Mouse (Mus musculus): ENCODE measurements at regions not wholly inside any gene's neighbourhood (a gene's known extent, or its start where the extent isn't known, plus 50 kb on each side); places are given as distances from the start of the nearest gene placed in this dataset.

GRCm38 (mm10) chr4:124422406-124422805 lies 188.2 kb downstream of the 3100002H09Rik start:
- no peak for TF ChIP-seq CTCF (IDR thresholded peaks at IDR 0.05; ENCODE audit: extremely low read depth, insufficient read depth, insufficient read length, insufficient replicate concordance)
- TF ChIP-seq POLR2A (IDR thresholded peaks at IDR 0.05; ENCODE audit: low read depth, low read length) = no peak

All from spleen, adult 2 months (tissue).